Mouse (Mus musculus): ENCODE measurements around the gene Vmn1r39. TPM values are rescaled to one million over a fixed set of nuclear protein-coding genes. Genes with fewer than 3 reads are reported as not detected.

The Vmn1r39 gene
- polyA plus RNA-seq (2012; ENCODE audit: low replicate concordance) = not detected in 2 replicates

DNA sequence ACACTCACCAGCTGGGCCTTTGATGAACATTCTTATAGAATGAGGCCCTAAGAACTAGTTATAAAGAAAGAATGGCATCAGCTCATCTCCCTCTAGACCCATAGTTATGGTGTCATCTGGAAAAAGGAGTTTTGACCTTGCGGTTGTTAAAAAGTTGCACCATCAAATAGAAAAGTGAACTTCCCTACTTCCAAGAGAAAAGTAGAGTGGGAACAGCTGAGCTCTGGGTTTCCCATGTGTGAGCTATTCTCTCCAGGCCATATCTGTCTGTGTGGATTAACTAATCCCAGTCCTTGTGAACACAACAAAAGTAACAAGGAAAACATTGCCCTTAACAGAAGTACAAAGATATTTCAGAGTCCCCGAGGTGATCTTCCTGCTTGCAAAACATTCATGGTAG is at the start of gene Vmn1r39:
Vmn1r39 (minus strand) TSS at position 101 of the 400 bp plus-strand sequence.

DNA sequence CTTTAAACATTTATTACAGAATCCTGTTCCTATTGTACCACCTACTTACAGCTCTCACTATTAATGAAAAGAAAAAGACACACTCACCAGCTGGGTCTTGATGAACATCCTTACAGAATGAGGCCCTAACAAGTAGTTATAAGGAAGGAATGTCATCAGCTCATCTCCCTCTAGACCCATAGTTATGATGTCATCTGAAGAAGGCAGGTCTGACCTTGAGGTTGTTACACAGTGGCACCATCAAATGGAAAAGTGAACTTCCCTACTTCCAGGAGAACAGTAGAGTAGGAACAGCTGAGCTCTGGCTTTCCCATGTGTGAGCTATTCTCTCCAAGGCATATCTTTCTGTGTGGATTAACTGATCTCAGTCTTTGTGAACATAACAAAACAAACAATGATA is 27.9 kb downstream of the Vmn1r39 start, which contains the start of gene Vmn1r38:
Vmn1r38 (minus strand) TSS at position 101 of the 400 bp plus-strand sequence.

Other genes starting within 250 kb of the Vmn1r39 start
- not detected in 2 replicates for gene Vmn1r33, start 192.3 kb downstream of the Vmn1r39 start, polyA plus RNA-seq (2012; ENCODE audit: low replicate concordance)
- not detected in 2 replicates for gene Vmn1r34, start 166.7 kb downstream of the Vmn1r39 start, polyA plus RNA-seq (2012; ENCODE audit: low replicate concordance)
- gene Vmn1r35, start 124.7 kb downstream of the Vmn1r39 start, polyA plus RNA-seq (2012; ENCODE audit: low replicate concordance) = not detected in 2 replicates
- not detected in 2 replicates for gene Vmn1r36, start 91.4 kb downstream of the Vmn1r39 start, polyA plus RNA-seq (2012; ENCODE audit: low replicate concordance)
- not detected in 2 replicates for gene Vmn1r37, start 81.2 kb downstream of the Vmn1r39 start, polyA plus RNA-seq (2012; ENCODE audit: low replicate concordance)
- not detected in 2 replicates for gene Vmn1r38, start 28.0 kb downstream of the Vmn1r39 start, polyA plus RNA-seq (2012; ENCODE audit: low replicate concordance)
- gene Gng12, start 85.8 kb upstream of the Vmn1r39 start, polyA plus RNA-seq (2012; ENCODE audit: low replicate concordance) = 1.3 and 1.8 TPM in 2 replicates
- gene Gadd45a, start 226.8 kb upstream of the Vmn1r39 start, polyA plus RNA-seq (2012; ENCODE audit: low replicate concordance) = 65.3 and 159 TPM in 2 replicates